In genomic region chr8:11841571-11841970, GRCm38 (mm10) we compare ENCODE assay signal across 9 mouse cellular contexts. TPM values are rescaled to one million over a fixed set of nuclear protein-coding genes. Genes with fewer than 3 reads are reported as not detected.
A peak's percentile ranks its signal among the peaks of the same experiment; 100 is the strongest.
DNase-seq lines count a peak whose midpoint lies in the region; ATAC-seq lines count a peak whose summit lies in the region.
"Had no signal": no experiment of that assay in that cellular context is flagged by ENCODE, and none has a peak within 500 bp of the region (broad histone marks: within the 10 kb centered on the region; RNA-seq: fewer than 3 reads in every experiment).

No protein-coding gene starts in this region.

- intact Hi-C loops in heart, postnatal 25 days (cut with DNase I) = no loop called here

- 12% methylated on average over 8 of the region's 8 CpGs for WGBS in heart, embryonic 12.5 days
- 7% methylated on average over 8 of the region's 8 CpGs for WGBS in forebrain, embryonic 16.5 days

- H3K4me3 ChIP-seq in heart, embryonic 12.5 days = no peak overlapping the region
- H3K4me3 ChIP-seq in forebrain, embryonic 16.5 days (replicated peaks; ENCODE audit: low read length) = no peak overlapping the region
- H3K4me3 ChIP-seq: liver, embryonic 13.5 days had no signal

- H3K4me2 ChIP-seq in heart, embryonic 12.5 days = 0 out of 2 replicates have a peak overlapping the region, but pooled peaks have one; percentile 5
- peak overlapping the region; percentile 10; the same call in 1 of the 2 replicates for H3K4me2 ChIP-seq in forebrain, embryonic 16.5 days (ENCODE audit: low read length)
- H3K4me2 ChIP-seq: liver, embryonic 13.5 days had no signal

- H3K4me1 ChIP-seq in heart, embryonic 12.5 days (replicated peaks) = peaks cover 34% of the 10 kb centered on the region
- peaks cover 24% of the 10 kb centered on the region for H3K4me1 ChIP-seq in forebrain, embryonic 16.5 days (replicated peaks; ENCODE audit: control insufficient read depth, insufficient read depth, low read length)
- H3K4me1 ChIP-seq: liver, embryonic 13.5 days had no signal

- no peak overlapping the region for H3K9ac ChIP-seq in heart, embryonic 12.5 days
- H3K9ac ChIP-seq in forebrain, embryonic 16.5 days (replicated peaks; ENCODE audit: low read depth, low read length) = peak overlapping the region; percentile 0; the same call in 1 of the 2 replicates
- H3K9ac ChIP-seq: liver, embryonic 13.5 days had no signal

- no peaks in the 10 kb centered on the region for H3K9me3 ChIP-seq in heart, embryonic 12.5 days (replicated peaks)
- H3K9me3 ChIP-seq in forebrain, embryonic 16.5 days (ENCODE audit: control insufficient read depth, low read length) = no peaks in the 10 kb centered on the region
- H3K9me3 ChIP-seq: liver, embryonic 13.5 days had no signal

- no peaks in the 10 kb centered on the region for H3K36me3 ChIP-seq in heart, embryonic 12.5 days
- no peaks in the 10 kb centered on the region for H3K36me3 ChIP-seq in forebrain, embryonic 16.5 days (ENCODE audit: control insufficient read depth, insufficient read depth)
- H3K36me3 ChIP-seq: liver, embryonic 13.5 days had no signal

- H3K27ac ChIP-seq in heart, embryonic 12.5 days (ENCODE audit: poor library complexity, severe bottlenecking) = peak overlapping the region; percentile 31; the same call in 1 of the 2 replicates
- peak overlapping the region; percentile 81 for H3K27ac ChIP-seq in forebrain, embryonic 16.5 days (ENCODE audit: low read length)
- H3K27ac ChIP-seq: liver, embryonic 13.5 days had no signal

- H3K27me3 ChIP-seq in heart, embryonic 12.5 days (replicated peaks) = no peaks in the 10 kb centered on the region
- H3K27me3 ChIP-seq in forebrain, embryonic 16.5 days (replicated peaks; ENCODE audit: control insufficient read depth, insufficient read depth, low read length) = no peaks in the 10 kb centered on the region
- H3K27me3 ChIP-seq: liver, embryonic 13.5 days had no signal

- DNase-seq in heart, postnatal 25 days (ENCODE audit: low spot score) = no peak
- DNase-seq in adipocyte (ENCODE audit: low spot score) = peak; percentile 28
- peak; percentile 54 for DNase-seq in lung, postnatal 10 days
- DNase-seq in spleen, adult 12 weeks (ENCODE audit: low spot score) = no peak
- DNase-seq in adrenal gland, adult 2 months = no peak
- DNase-seq: liver, embryonic 13.5 days had no signal

- no peak for ATAC-seq in heart, embryonic 12.5 days (ENCODE audit: insufficient number of reproducible peaks, low FRiP score)
- peak; percentile 54 for ATAC-seq in forebrain, embryonic 16.5 days
- ATAC-seq in CD4-positive, CD25-positive, alpha-beta regulatory T cell, adult 4 months = no peak

RNA-seq across cellular contexts. Expression of gene Tex29, which starts 1.3 kb away (rescaled TPM):
- 0.49 and 0.51 TPM in 2 replicates for polyA plus RNA-seq in heart, embryonic 12.5 days (2016; fragmentation: Nextera tagmentation; extraction: Ambion mirVana)
- under 1 TPM in 1 of 2 experiments, not detected in 1; 0.95 TPM for total RNA-seq in heart, postnatal 25 days (2021)
- polyA plus RNA-seq in forebrain, embryonic 16.5 days (2015; fragmentation: Nextera tagmentation; extraction: Ambion mirVana) = 0.52 and 0.66 TPM in 2 replicates
- polyA plus RNA-seq in CD4-positive, CD25-positive, alpha-beta regulatory T cell, adult 4 months (2017; shearing (Covaris generic)) = not detected
- not detected for total RNA-seq in adrenal gland, adult 2 months (2021)
- 0.16 TPM in 1 of 2 replicates, not detected in the other for polyA plus RNA-seq in adrenal gland, adult 2 months (2012; rRNA removed)
- polyA plus RNA-seq: liver, embryonic 13.5 days had no signal

Comparison
In these comparisons a context has a peak if more than half of its experiments do, and no peak if none do; other contexts are left out.
1. DNase-seq: peak in adipocyte (single experiment) and lung, postnatal 10 days (single experiment); none in heart, postnatal 25 days (single experiment), spleen, adult 12 weeks (single experiment) and adrenal gland, adult 2 months (single experiment).